Mouse (Mus musculus): Measurements from ENCODE around the gene Cpne4. TPM values are rescaled to one million over a fixed set of nuclear protein-coding genes. Genes with fewer than 3 reads are reported as not detected.

Gene Cpne4
- total and polyA plus RNA-seq, 2 experiments, result not detected

DNA sequence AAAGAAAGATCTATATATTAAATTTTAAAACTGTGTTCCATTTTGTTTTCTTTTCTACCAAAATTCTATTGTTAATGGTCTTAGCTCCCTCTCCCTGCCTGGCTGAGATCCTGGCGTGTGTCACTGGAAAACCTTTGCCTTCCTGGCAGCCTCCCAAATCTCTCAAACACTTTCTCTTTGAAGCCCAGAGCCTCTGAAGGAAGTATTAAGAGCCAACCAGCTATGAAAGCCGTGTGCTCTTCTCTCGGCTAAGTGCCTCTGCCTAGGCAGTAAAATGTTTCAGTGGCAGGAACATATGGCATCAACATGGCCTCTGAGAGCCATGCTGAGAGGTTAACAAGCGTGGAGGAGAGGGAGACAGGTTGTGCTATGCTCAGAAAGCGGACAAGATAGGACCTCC is 47.5 kb downstream of the Cpne4 start:
- TF ChIP-seq POLR2A (IDR thresholded peaks at IDR 0.05; ENCODE audit: extremely low read depth, insufficient read depth, low read length), result no peak
- TF ChIP-seq CTCF (IDR thresholded peaks at IDR 0.05; ENCODE audit: low read depth, low read length), result no peak

DNA sequence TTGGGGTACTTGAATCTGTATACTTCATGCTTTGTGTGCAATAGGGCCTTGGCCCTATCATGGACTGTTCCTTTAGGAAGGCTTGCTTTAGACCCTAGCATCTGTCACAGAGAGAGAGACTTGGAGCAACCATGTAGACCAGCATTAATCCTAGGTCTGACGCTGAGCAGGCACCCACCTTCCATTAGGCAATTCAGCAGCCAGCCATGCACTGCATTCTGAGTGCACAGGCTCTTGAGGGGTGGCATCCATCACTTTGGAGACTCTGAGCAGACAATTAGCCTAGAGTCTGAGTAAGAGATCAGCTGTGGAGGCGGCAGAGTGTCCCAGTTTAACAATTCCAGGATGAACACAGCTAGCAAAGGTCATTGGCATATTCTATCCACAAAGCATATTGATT is 47.9 kb downstream of the Cpne4 start:
- H3K4me1 ChIP-seq (ENCODE audit: control insufficient read depth, insufficient read depth, low read length), result no peaks in the 10 kb centered on the region
- no peak overlapping the region for H3K9ac ChIP-seq (ENCODE audit: low read depth, low read length)
- 69% methylated on average over 2 of the region's 2 CpGs for WGBS
- H3K79me2 ChIP-seq (ENCODE audit: control insufficient read depth, insufficient read depth, low read length), result no peaks in the 10 kb centered on the region
- DNase-seq (ENCODE audit: extremely low read depth, low read depth, low spot score), result no peak
- H3K27me3 ChIP-seq (ENCODE audit: control insufficient read depth, insufficient read depth, low read length), result no peaks in the 10 kb centered on the region
- no peak overlapping the region for H3K27ac ChIP-seq (replicated peaks; ENCODE audit: insufficient read depth, low read depth, low read length)
- H3K36me3 ChIP-seq (ENCODE audit: control insufficient read depth, insufficient read depth, low read length), result no peaks in the 10 kb centered on the region
- no peak overlapping the region for H3K4me3 ChIP-seq (ENCODE audit: insufficient read depth, low read depth, low read length)
- TF ChIP-seq CTCF (IDR thresholded peaks at IDR 0.05; ENCODE audit: low read depth, low read length) (no peak), POLR2A (IDR thresholded peaks at IDR 0.05; ENCODE audit: extremely low read depth, insufficient read depth, low read length) (no peak)

More for the DNA sequence above, 47.5 kb downstream of the Cpne4 start:
- Histone ChIP-seq H3K27ac (replicated peaks; ENCODE audit: insufficient read depth, low read depth, low read length) (no peak overlapping the region), H3K9ac (ENCODE audit: low read depth, low read length) (no peak overlapping the region), H3K4me3 (ENCODE audit: insufficient read depth, low read depth, low read length) (no peak overlapping the region), H3K79me2 (ENCODE audit: control insufficient read depth, insufficient read depth, low read length) (no peaks in the 10 kb centered on the region), H3K4me1 (ENCODE audit: control insufficient read depth, insufficient read depth, low read length) (no peaks in the 10 kb centered on the region), H3K36me3 (ENCODE audit: control insufficient read depth, insufficient read depth, low read length) (no peaks in the 10 kb centered on the region), H3K27me3 (ENCODE audit: control insufficient read depth, insufficient read depth, low read length) (no peaks in the 10 kb centered on the region)
- 50% methylated on average over 5 of the region's 5 CpGs for WGBS
- DNase-seq (ENCODE audit: extremely low read depth, low read depth, low spot score), result no peak

DNA sequence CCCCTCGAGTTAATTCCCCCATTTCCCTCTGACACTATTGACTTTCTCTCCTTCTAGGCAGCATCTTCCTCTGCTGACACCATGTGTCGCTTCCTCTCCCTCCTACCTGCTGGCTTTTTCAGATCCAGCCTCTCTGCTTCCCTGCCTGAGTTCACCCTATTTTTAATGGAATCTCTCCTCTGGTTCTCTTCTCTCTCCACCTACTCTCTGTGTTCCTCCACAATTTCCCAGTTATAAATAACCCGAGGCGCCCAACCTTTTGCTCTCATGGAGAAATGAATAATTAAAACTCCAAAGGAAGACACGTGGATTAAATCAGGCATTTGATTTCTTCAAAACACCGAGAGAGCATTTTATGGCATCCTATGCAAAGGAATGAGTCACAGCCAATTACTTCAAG is 65.4 kb downstream of the Cpne4 start:
- 72% methylated on average over 6 of the region's 6 CpGs for WGBS
- Histone ChIP-seq H3K79me2 (ENCODE audit: control insufficient read depth, insufficient read depth, low read length) (no peaks in the 10 kb centered on the region), H3K27ac (replicated peaks; ENCODE audit: insufficient read depth, low read depth, low read length) (no peak overlapping the region), H3K4me3 (ENCODE audit: insufficient read depth, low read depth, low read length) (no peak overlapping the region), H3K36me3 (ENCODE audit: control insufficient read depth, insufficient read depth, low read length) (no peaks in the 10 kb centered on the region), H3K27me3 (ENCODE audit: control insufficient read depth, insufficient read depth, low read length) (no peaks in the 10 kb centered on the region; the same call in 1 of the 2 replicates), H3K9ac (ENCODE audit: low read depth, low read length) (no peak overlapping the region), H3K4me1 (ENCODE audit: control insufficient read depth, insufficient read depth, low read length) (no peaks in the 10 kb centered on the region)
- no peak for TF ChIP-seq CTCF (IDR thresholded peaks at IDR 0.05; ENCODE audit: low read depth, low read length)
- no peak for TF ChIP-seq POLR2A (IDR thresholded peaks at IDR 0.05; ENCODE audit: extremely low read depth, insufficient read depth, low read length)
- DNase-seq (ENCODE audit: extremely low read depth, low read depth, low spot score), result no peak

DNA sequence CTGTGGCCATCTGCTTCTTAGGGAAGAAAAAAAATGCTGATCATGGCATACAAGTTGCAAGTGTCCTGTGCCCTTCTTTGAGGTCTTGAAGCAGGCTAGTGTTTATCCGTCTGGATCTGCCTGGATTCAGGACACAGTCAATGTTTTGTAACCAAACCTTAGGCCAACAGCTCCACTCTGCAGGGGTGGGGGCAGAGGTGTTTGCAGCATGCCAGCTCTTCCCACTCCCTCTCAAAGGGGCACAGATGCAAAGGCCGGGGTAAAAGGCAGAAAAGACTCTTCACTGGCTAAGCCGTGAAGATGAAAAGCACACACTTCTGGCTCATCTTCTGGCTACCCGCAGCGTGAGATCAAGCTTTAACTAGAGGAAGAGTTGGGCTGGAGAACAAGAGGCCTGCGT is 69.6 kb downstream of the Cpne4 start:
- 64% methylated on average over 6 of the region's 6 CpGs for WGBS
- peaks cover 2% of the 10 kb centered on the region; the same call in 1 of the 2 replicates for H3K27me3 ChIP-seq (ENCODE audit: control insufficient read depth, insufficient read depth, low read length)
- TF ChIP-seq POLR2A (IDR thresholded peaks at IDR 0.05; ENCODE audit: extremely low read depth, insufficient read depth, low read length), result no peak
- TF ChIP-seq CTCF (IDR thresholded peaks at IDR 0.05; ENCODE audit: low read depth, low read length), result no peak
- no peak for DNase-seq (ENCODE audit: extremely low read depth, low read depth, low spot score)
- H3K4me1 ChIP-seq (ENCODE audit: control insufficient read depth, insufficient read depth, low read length), result no peaks in the 10 kb centered on the region
- no peak overlapping the region for H3K9ac ChIP-seq (ENCODE audit: low read depth, low read length)
- H3K36me3 ChIP-seq (ENCODE audit: control insufficient read depth, insufficient read depth, low read length), result no peaks in the 10 kb centered on the region
- no peak overlapping the region for H3K4me3 ChIP-seq (ENCODE audit: insufficient read depth, low read depth, low read length)
- no peak overlapping the region for H3K27ac ChIP-seq (replicated peaks; ENCODE audit: insufficient read depth, low read depth, low read length)
- H3K79me2 ChIP-seq (ENCODE audit: control insufficient read depth, insufficient read depth, low read length), result no peaks in the 10 kb centered on the region

DNA sequence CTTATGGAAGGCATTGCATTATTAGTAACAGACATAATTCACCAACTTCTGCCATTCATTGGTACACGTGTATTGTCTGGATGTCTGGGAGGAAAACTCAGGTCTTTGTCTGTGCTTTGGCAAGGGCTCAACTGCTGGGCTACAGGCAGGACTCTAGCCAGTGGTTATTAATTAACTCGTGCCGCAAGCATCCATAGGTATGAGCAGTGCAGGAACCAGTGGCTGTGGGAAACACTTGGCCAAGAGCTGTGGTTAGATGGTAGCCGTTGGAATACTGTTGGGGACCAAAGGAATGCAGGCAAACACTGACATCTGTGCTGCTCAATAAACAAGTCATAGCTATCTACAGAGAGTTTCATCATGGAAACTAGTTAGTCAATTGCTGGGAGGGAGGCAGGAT is 76.5 kb downstream of the Cpne4 start:
- no peaks in the 10 kb centered on the region for H3K36me3 ChIP-seq (ENCODE audit: control insufficient read depth, insufficient read depth, low read length)
- no peaks in the 10 kb centered on the region for H3K79me2 ChIP-seq (ENCODE audit: control insufficient read depth, insufficient read depth, low read length)
- DNase-seq (ENCODE audit: extremely low read depth, low read depth, low spot score), result no peak
- no peak overlapping the region for H3K27ac ChIP-seq (replicated peaks; ENCODE audit: insufficient read depth, low read depth, low read length)
- no peaks in the 10 kb centered on the region for H3K27me3 ChIP-seq (ENCODE audit: control insufficient read depth, insufficient read depth, low read length)
- no peaks in the 10 kb centered on the region for H3K4me1 ChIP-seq (ENCODE audit: control insufficient read depth, insufficient read depth, low read length)
- TF ChIP-seq CTCF (IDR thresholded peaks at IDR 0.05; ENCODE audit: low read depth, low read length), result no peak
- TF ChIP-seq POLR2A (IDR thresholded peaks at IDR 0.05; ENCODE audit: extremely low read depth, insufficient read depth, low read length), result no peak
- H3K9ac ChIP-seq (ENCODE audit: low read depth, low read length), result no peak overlapping the region
- WGBS, result 44% methylated on average over 4 of the region's 4 CpGs
- H3K4me3 ChIP-seq (ENCODE audit: insufficient read depth, low read depth, low read length), result no peak overlapping the region

DNA sequence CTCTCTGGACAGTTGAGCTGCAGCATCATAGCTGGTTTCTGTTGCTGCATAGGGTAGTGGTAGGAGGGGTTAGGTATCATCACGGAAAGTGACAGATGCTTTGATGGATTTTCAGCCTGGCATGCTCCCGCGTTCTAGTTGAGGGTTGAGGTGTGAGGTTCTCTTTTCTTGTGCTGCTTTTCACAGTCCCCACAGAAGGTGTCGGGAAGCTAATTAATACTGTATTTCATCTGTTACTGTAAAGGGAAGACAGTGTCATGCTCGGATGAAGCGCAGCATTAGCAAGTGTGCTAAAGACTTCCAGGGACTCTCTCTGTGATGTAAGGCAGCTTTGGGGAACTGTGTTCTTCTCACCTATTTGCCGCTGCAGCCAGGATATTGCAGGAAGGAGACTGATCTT is 80.7 kb downstream of the Cpne4 start:
- 52% methylated on average over 7 of the region's 7 CpGs for whole genome bisulfite sequencing
- Histone ChIP-seq H3K4me1 (ENCODE audit: control insufficient read depth, insufficient read depth, low read length) (no peaks in the 10 kb centered on the region), H3K9ac (ENCODE audit: low read depth, low read length) (no peak overlapping the region), H3K36me3 (ENCODE audit: control insufficient read depth, insufficient read depth, low read length) (no peaks in the 10 kb centered on the region), H3K79me2 (ENCODE audit: control insufficient read depth, insufficient read depth, low read length) (no peaks in the 10 kb centered on the region), H3K4me3 (ENCODE audit: insufficient read depth, low read depth, low read length) (no peak overlapping the region), H3K27me3 (ENCODE audit: control insufficient read depth, insufficient read depth, low read length) (no peaks in the 10 kb centered on the region), H3K27ac (replicated peaks; ENCODE audit: insufficient read depth, low read depth, low read length) (no peak overlapping the region)
- TF ChIP-seq CTCF (IDR thresholded peaks at IDR 0.05; ENCODE audit: low read depth, low read length), result no peak
- no peak for TF ChIP-seq POLR2A (IDR thresholded peaks at IDR 0.05; ENCODE audit: extremely low read depth, insufficient read depth, low read length)
- no peak for DNase-seq (ENCODE audit: extremely low read depth, low read depth, low spot score)
